Mouse (Mus musculus) megakaryocyte, embryonic 14.5 days (primary cell): ENCODE results near the gene Krt75. TPM values are rescaled to one million over a fixed set of nuclear protein-coding genes. Genes with fewer than 3 reads are reported as not detected.

Experiments used
- H3K27me3 ChIP-seq: replicated peaks from 2 replicates; pipeline ENCODE3; 2012; ENCODE audit warnings: inconsistent platforms
- H3K36me3 ChIP-seq: replicated peaks from 2 replicates; pipeline ENCODE3; 2012; ENCODE audit warnings: low read length, inconsistent platforms, mixed read lengths
- H3K4me1 ChIP-seq: 2 replicates; pipeline ENCODE4 v1.6.1; 2012; ENCODE audit warnings: inconsistent platforms
- H3K4me3 ChIP-seq: replicated peaks from 2 replicates; pipeline ENCODE3; 2012; ENCODE audit warnings: moderate library complexity, mild to moderate bottlenecking, inconsistent platforms
- H3K9me3 ChIP-seq: 2 replicates; pipeline ENCODE4 v1.6.1; 2012; ENCODE audit warnings: inconsistent platforms
- FLI1 ChIP-seq: IDR thresholded peaks from 2 replicates; pipeline ENCODE4 v1.6.1; 2012; ENCODE audit warnings: low read length, inconsistent platforms, mixed read lengths
- GATA1 ChIP-seq: IDR thresholded peaks from 3 replicates; pipeline ENCODE4 v1.6.1; 2012; ENCODE audit warnings: mixed read lengths, low read length, inconsistent platforms, borderline replicate concordance
- polyA plus RNA-seq: library from polyadenylated mRNA; stranded (reverse); fragments of >175 nt; gene quantifications from 2 replicates; pipeline ENCODE4 v1.2.3, GENCODE M21; 2012; ENCODE audit warnings: low replicate concordance; ENCODE audit not compliant: insufficient read depth

Gene Krt75
- polyA plus RNA-seq, 1 experiment, result not detected

- Histone ChIP-seq H3K4me3 (no peak overlapping the region), H3K9me3 (no peaks in the 10 kb centered on the region), H3K36me3 (no peaks in the 10 kb centered on the region), H3K27me3 (peaks cover 87% of the 10 kb centered on the region), H3K4me1 (peaks cover 5% of the 10 kb centered on the region)
- TF ChIP-seq FLI1, result no peak
- no peak for TF ChIP-seq GATA1
Observed at GRCm38 (mm10) chr15:101553169-101553568, 20.5 kb downstream of the Krt75 start.

DNA sequence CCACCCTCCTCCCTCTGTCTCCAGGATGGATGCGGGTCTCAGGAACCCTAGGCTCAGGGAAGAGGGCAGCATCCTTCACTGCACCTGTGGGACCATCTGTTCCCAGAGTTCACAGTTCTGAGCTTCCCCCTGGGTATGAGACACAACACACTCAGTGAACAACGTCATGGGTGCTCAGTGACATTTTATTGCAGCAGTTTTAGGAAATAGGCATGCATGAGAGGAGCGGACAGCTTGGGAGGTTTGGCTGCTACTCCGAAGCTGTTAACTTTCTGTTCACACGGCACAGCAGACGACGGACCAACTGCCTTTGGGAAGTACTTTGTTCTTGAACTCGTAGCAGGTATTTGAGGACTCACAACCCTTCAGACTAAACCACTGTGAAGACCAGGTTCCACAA is 21.5 kb downstream of the Krt75 start:
- peaks cover 88% of the 10 kb centered on the region for H3K27me3 ChIP-seq
- H3K4me3 ChIP-seq, result no peak overlapping the region
- H3K9me3 ChIP-seq, result no peaks in the 10 kb centered on the region
- peaks cover 5% of the 10 kb centered on the region for H3K4me1 ChIP-seq
- TF ChIP-seq FLI1, result no peak
- no peak for TF ChIP-seq GATA1
- no peaks in the 10 kb centered on the region for H3K36me3 ChIP-seq

DNA sequence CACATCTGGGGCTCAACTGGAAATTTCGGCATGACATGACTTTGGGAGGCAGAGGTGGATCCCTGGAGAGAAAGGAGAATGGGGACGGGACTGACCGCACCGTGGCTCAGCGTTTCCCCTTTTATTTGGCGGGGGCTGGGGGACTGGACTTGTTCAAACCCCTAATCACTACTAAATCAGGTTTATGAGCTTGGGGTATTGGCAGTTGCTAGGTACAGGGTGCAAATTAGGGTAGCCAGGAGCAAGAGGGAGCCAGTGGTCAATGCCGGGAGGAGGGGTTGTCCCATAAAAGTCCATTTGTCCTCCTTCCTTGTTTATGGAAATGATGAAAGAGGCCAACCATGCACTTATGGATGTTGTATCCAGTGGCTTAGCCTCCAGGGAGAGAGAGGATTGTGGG is 23.1 kb downstream of the Krt75 start, which contains the start of gene Krt82:
TSS of gene Krt82 (minus strand) at position 101 of the 400 bp plus-strand sequence.
- Histone ChIP-seq H3K4me1 (peaks cover 5% of the 10 kb centered on the region), H3K4me3 (no peak within 1 kb of the TSS), H3K27me3 (peaks cover 85% of the 10 kb centered on the region), H3K36me3 (no peaks in the 10 kb centered on the region), H3K9me3 (no peaks in the 10 kb centered on the region)
- TF ChIP-seq FLI1 (no peak), GATA1 (no peak)

DNA sequence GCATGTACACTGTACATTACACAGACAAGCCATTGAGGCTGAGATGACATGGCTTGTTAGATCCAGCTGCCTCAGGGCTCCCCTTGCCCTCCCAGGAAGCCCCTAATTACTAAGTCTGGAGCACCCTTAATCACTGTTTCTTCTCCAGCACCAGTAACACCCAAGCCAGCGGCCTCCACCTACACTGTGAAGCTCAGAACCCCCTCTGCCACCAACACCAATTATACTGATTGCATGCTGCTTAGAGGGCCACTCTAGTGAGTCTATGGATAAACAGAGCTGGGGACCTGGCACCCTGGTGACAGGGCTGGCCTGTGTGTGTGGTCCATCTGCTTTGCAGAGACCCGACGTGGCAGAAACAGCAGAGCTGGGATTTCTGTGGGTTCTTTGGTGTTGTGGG is 29.2 kb downstream of the Krt75 start:
- H3K4me3 ChIP-seq, result no peak overlapping the region
- H3K36me3 ChIP-seq, result no peaks in the 10 kb centered on the region
- peaks cover 73% of the 10 kb centered on the region for H3K27me3 ChIP-seq
- H3K9me3 ChIP-seq, result no peaks in the 10 kb centered on the region
- TF ChIP-seq GATA1 (no peak), FLI1 (no peak)
- no peaks in the 10 kb centered on the region for H3K4me1 ChIP-seq

GRCm38 (mm10) chr15:101542543-101542942 is 31.2 kb downstream of the Krt75 start:
- H3K27me3 ChIP-seq, result peaks cover 64% of the 10 kb centered on the region
- H3K9me3 ChIP-seq, result no peaks in the 10 kb centered on the region

DNA sequence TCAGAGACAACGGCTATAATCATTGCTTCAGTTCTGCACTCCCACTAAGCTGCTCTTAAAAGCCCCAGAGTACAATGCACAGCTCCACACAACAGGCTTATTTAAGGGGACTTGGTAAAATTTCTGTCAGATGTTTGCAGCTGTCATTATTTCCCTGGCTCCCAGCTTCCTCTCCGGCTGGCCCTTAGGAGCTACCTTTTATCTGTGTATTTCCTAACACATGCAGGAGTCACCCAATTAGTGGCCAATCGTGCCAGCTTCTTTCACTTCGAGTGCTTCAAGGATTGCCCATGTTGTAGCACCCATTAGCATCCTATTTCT is 35.2 kb downstream of the Krt75 start:
- Histone ChIP-seq H3K36me3 (no peaks in the 10 kb centered on the region), H3K27me3 (peaks cover 66% of the 10 kb centered on the region), H3K4me3 (no peak overlapping the region), H3K4me1 (peaks cover 7% of the 10 kb centered on the region; the same call in 1 of the 2 replicates), H3K9me3 (no peaks in the 10 kb centered on the region)
- TF ChIP-seq FLI1, result no peak
- TF ChIP-seq GATA1, result no peak

More at GRCm38 (mm10) chr15:101542543-101542942, 31.2 kb downstream of the Krt75 start:
- H3K4me1 ChIP-seq, result no peaks in the 10 kb centered on the region
- TF ChIP-seq FLI1, result no peak
- no peak for TF ChIP-seq GATA1
- H3K36me3 ChIP-seq, result no peaks in the 10 kb centered on the region
- H3K4me3 ChIP-seq, result no peak overlapping the region

GRCm38 (mm10) chr15:101537864-101538579 is 35.7 kb downstream of the Krt75 start:
- Histone ChIP-seq H3K9me3 (no peaks in the 10 kb centered on the region), H3K4me1 (peaks cover 7% of the 10 kb centered on the region; the same call in 1 of the 2 replicates), H3K27me3 (peaks cover 64% of the 10 kb centered on the region), H3K36me3 (no peaks in the 10 kb centered on the region), H3K4me3 (no peak overlapping the region)
- TF ChIP-seq GATA1 (no peak), FLI1 (no peak)

GRCm38 (mm10) chr15:101536054-101536850 is 37.5 kb downstream of the Krt75 start:
- Histone ChIP-seq H3K9me3 (no peaks in the 10 kb centered on the region), H3K36me3 (no peaks in the 10 kb centered on the region), H3K4me3 (no peak overlapping the region), H3K4me1 (peaks cover 7% of the 10 kb centered on the region; the same call in 1 of the 2 replicates), H3K27me3 (peaks cover 58% of the 10 kb centered on the region)
- TF ChIP-seq GATA1 (no peak), FLI1 (no peak)

DNA sequence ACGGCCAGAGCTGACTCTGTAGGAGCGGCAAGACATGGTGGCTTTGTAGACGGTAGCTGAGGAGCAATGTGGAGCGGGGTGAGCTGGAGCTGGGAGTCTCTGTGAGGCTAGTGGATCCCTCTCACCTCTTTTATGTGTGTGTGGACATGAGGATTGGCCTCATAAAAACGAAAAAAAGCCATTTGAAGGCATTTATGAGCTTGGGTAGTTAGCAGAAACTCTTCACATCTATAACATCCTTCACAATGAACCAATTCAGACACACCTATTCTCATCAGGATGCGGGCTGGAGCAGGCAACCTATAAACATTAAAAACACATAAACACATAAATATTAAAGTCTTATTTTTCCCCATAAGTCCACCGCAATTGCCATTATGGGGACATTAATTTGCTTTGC is 41.0 kb downstream of the Krt75 start, which contains the start of gene Krt84:
TSS of gene Krt84 (minus strand) at position 101 of the 400 bp plus-strand sequence.
- H3K9me3 ChIP-seq, result no peaks in the 10 kb centered on the region
- TF ChIP-seq FLI1, result no peak
- no peak for TF ChIP-seq GATA1
- H3K4me3 ChIP-seq, result no peak within 1 kb of the TSS
- H3K27me3 ChIP-seq, result peaks cover 61% of the 10 kb centered on the region
- no peaks in the 10 kb centered on the region for H3K36me3 ChIP-seq
- H3K4me1 ChIP-seq, result peaks cover 7% of the 10 kb centered on the region; the same call in 1 of the 2 replicates
